Mouse (Mus musculus): ENCODE measurements around the gene Fam122a.
A peak's percentile ranks its signal among the peaks of the same experiment; 100 is the strongest.

Fam122a gene

DNA sequence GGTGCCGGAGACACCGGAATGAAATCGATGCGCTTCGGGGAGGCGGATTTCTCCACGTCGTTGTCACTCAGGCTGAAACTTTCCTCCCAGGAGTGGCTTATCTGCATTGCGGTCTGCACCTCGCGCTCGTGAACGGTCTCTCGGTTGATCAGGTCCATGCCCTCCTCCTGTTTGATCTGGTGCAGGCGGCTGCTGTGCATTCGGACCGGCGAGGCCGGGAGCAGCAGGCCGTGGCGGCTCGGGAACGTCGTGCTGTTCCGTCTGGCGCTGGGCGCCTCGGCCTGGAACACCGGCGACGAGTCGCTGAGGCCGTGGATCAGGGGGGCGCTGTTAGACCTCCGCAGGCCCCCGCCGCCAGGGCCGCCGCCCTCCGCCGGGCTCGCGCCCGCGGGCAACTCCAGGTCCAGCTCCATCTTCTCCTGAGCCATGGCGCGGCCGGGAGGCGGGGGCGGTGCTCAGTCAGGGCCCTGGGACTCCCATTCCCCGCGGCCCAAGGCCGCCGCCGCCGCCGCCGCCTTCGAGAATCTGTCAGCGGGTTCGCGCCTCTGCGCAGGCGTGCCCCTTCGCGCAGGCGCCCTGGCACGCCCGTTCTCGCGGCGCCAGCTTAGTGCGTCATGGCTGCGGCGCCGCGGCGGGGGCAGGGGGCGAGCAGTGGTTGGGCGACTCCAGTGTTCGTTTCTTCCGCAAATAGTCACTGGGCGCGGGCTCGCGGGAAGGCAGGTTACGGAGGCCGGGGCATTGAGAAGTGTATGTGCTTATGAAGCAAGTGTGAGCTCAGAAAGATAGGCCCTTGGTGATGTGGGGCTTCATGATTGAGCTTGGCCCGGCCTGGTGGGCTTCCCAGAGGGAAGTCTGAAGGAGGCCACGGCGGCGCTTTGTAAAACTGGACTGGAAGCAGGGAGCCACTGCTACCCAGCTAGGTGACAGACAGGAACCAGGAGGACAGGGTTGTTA is at the start of gene Fam122a:
TSS of gene Fam122a (minus strand) at position 428 of the 954 bp plus-strand sequence.
- DNase-seq = peak; percentile 80 to 95

DNA sequence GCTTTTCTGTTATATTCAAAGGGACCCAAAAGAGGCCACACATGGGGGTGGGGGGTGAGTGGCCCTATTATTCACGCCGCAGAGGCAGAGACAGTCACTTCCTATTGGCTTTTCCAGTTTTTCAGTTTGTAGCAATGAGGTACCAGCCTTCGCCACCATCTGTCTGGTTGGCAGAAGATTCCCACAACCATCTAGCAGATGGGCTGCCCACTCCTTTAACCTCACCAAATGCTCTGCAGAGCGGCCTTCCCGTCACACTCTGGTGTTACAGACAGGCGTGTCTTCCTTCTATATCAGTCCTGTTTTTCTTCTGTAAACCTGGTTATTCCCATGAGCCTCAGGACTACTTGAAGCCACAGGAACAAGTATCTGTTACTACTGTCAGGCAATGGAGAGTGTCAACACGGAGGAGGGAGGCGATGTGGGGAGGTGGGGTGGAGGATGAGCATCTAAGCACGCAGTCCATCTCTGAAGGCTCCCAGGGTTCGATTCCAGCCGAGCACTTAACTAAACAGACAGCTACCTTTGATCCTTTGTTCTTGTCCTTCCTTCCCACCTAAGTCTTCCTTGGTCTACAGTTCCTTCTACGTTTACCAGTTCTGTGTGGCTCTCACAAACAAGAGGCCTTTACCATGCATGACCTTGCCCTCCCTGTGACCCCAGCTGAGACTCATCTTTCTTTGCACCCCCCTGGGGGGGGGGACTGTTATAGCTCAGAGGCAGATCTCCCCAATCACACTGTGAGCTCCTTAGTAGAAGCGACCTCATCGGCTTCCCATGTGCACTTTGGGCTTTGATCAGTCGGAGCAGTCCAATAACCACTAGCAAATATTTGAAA is 46.5 kb upstream of the Fam122a start:
- DNase-seq = peak; percentile 91 to 93

DNA sequence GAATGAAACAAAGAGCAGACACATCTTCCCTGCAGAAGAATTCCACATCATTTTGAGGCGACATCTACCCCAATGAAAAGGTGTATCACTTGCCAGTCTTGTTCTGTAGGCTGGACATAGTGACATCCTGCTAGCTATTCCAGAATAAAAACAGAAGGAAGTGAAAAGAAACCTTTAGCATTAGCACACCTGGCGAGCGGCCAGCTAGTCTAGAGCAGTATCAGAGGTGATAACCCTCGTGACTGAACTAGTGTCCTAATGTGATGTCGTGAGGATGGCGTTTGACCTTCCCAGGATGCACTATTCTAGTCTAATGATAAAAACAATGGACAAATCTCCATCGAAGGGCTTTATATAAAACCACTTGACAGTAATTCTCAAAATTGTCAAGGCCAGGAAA is 44.8 kb upstream of the Fam122a start:
- peak in 1 of 2 experiments; percentile 55 for DNase-seq

DNA sequence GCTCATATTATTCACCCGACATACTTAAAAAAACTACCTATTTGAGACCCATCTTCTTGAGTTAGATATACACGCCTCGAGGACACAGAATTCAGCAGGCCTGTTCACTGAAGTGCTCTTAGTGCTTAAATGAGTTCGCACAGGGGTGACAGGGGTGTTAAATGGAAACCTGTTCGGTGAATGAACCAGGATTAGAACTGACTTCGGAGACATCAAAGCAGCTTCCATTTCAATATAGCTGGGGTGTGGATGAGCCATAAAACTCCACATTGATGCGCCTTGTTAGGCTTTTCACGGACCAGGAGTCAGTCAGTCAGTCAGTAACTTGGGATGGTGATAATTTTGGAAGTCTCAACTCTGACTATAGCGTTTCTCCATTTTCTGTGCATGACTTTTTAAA is 44.0 kb upstream of the Fam122a start:
- DNase-seq = no peak

DNA sequence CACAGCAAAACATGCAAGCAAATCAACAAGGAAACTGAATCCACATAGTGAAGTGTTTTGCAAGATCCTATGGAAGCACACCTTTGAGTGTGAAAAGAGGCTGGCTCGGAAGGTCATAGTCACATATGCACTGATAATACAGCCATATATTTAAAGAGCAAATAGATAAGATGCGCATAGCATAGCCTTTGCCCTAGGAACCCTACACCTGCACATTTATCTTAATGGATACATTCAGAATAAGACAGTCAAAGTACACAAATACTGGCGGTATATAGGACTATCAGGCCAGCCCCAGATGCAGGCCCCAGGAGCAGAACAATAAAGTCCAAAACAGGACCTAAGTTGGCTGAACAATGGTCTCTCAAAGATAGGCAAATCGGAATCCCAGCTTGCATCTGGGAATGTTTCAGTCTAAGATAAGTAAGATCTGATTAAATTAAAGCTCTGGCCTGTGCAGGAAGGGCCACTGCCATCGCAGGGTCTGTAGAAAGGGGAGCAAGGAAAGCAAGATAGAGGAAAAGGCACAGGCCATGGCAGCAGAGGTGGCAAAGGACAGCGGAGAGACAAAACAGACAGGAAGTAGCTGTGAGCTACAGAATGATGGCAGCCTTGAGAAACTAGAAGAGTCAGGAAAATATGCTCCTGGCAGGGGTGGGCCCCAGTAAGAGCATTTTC is 42.7 kb upstream of the Fam122a start:
- no peak for DNase-seq

DNA sequence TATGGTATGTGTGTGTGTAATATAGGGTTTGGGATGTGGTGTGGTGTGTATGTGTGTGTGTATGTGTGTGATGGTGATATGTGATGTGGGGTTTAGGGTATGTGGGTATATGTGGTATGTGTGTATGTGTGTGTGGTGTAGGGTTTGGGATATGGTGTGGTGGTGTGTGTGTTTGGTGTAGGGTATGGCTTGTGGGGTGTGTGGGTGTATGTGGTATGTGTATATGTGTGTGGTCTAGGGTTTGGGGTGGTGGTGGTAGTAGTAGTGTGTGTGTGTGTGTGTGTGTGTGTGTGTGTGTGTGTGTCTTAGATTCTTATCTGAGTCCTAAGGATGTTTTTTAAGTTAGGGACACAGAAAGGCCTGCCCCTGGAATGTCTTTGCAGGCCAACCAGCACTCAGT is 41.2 kb upstream of the Fam122a start:
- no peak for DNase-seq

DNA sequence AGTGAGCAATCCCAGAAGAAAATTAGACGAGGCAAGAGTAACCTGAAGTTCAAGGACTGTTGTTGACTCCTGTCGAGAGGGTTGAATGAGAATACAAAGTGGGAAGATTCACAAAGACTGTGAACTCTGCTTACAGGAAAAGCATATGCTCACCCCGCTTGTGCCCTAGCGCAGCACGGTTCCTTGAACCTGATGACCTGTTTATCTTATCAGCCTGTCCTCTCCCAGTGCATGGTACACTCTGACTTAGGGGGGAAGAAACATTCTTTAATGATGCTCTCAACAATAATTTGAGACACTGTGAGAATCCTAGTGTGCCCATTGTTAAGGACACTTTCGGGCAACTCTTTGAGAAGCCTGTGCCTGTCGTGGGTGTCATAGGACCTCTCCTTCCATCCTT is 39.9 kb upstream of the Fam122a start:
- DNase-seq = peak in 1 of 2 experiments; percentile 0

DNA sequence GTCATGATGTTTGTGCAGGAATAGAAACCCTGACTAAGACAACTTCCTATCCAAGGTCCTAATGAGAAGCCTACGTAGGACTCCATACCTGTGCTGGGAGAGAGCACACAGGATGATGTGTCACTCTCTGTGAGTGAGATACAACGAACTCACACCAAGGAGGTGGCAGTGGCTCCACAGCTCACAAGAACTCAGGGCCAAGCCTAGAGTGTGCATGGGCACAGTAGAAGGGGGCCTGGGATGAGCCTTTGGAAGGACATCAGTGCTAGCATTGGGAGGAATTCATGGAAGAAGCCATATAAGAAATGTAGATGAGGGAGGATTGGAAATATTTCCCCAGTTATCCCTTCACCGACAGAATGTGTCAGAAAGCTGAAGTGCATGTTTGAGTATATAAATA is 38.8 kb upstream of the Fam122a start:
- DNase-seq = no peak

DNA sequence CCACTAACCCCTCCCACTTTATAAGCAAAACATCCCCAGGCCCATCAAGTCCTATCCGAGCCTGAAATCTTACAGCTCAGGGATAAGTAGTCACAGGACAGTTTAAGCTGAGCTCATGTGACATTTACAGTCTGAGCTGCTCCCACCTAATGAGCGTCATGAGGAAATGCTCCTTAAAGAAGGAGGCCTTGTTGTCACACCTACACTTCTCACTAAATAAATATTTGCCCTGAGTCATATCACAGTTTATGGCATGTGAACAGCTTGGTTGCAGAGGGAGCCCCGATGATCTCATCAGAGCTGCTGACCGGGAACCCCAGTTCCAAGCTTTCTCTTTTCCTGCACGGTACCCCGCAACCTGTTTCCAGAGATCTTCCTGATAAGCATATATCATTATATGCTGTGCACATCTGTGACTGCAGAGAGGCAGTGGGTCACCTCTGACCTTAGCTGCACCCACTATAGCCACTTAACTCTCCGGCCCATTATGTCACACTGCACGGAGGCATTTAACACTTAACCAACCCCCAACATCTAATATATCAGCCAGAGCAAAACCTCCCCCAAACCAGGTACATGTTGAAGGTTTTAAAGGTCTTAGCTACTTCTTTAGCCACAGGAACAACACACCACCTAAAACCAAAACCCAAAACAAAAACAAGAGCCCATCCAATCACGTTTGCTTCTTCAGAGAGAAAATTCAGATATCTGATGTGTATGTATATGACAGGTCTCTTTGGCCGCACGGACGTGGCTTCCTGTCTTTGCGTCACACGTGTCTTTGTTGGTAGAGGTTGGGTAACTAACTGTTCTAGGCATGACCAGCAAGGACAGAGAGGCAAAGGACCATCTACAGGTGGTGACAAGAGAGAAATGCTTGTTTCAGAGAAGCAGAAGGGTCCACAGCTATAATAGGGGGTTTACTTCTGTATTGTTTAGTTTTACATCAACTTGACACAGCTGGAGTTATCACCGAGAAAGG is 37.8 kb upstream of the Fam122a start:
- DNase-seq = peak in 1 of 2 experiments; percentile 1

DNA sequence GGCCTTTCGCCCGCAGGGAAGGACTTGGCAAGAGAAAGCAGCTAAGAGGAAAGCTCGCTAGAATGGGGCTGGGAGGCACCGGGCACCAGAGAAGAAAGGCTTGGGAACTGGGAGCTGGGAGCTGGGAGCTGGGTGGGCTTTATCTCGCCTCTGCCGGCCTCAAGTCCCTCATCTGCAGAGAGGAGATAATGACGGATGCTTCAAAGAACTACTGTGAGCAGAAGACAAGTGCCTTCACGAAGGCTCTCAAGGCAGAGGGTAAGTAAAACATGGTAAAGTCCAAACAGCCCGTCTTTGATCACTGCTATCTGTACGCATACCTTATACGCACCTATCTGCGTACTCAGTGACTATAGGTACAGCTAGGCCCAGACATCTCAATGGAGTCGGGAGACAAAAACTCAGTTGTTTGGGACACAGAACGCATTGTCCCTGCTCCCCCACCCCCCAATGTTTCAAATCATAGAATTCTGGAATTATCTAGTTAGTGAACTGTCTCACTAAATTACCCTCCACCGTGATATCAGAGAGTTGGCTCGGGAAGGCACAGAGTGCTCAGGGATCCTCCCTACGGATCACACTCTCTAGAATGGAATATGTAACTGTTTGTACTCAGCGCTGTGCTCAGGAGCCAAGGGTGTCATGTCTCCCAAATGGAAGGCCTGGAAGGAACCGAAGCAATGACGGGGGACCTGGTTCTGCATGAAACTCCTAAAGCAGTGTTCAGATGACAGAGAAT is 36.1 kb upstream of the Fam122a start:
- DNase-seq = no peak

DNA sequence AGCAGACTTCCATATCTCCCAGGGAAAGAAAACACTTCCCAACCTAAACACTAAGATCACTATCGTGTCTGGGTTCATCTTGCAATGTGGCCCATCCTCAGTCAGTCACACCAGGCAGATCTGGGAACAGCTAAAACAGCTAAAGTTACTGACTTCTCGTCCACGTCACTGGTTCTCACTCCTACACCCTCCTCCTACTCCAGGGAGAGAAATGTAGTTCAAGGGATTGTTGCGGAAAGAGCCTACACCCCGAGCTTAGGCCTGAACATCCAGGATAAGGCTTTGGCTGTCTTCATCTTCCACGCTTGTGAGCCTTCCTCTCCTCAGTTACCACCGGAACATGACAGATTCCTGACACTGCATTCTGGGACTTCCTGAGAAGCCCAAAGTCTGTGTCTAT is 34.8 kb upstream of the Fam122a start:
- no peak for DNase-seq

DNA sequence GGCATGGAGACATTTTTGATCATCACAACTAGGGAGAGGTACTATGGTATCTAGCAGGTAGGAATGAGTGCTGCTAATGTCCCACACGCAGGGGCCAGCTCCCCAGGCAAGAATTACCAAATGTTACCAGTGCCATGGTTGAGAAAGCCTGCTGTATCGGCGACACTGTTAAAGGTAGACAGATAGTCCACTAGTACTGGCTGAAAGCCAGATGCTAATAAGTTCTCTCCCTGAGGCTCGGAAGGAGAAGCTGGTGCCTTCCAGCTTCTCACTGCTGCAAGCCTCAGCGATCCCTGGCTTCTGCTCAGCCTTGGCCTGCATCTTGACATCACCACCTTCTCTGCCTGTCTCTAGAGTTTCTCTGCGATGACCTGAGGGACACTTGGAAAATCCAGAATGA is 32.2 kb upstream of the Fam122a start:
- DNase-seq = no peak

DNA sequence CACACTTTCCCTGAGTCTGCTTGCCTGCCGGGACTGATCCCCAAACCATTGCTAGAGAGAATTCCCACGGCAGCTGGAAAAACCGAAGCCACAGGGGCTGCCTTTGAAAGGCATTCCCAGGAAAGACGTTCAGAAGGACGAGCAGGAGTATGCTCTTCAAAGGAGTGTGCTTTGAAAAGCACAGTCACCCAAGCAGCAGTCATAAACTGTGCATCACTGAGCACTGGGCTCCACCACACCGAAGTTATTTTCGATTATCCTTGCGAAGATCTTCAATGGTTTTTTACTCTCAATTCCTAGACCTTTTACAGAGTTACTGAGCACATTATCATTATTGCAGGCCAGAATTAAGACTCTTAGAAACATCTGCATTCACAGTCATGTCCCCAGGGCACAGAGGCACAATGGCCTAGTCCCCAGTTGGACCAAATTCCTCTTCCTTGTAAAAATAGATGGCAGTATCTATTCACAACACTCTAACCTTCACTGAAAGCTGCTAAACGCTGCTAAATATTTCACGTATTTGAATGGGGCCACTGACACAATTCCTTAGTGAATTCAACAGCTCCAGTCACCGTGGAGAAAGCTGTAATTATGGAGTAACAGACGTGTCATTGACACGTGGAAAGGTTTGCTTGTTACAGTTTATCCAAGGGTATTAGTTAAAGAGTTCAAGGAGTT is 31.1 kb upstream of the Fam122a start:
- no peak for DNase-seq

DNA sequence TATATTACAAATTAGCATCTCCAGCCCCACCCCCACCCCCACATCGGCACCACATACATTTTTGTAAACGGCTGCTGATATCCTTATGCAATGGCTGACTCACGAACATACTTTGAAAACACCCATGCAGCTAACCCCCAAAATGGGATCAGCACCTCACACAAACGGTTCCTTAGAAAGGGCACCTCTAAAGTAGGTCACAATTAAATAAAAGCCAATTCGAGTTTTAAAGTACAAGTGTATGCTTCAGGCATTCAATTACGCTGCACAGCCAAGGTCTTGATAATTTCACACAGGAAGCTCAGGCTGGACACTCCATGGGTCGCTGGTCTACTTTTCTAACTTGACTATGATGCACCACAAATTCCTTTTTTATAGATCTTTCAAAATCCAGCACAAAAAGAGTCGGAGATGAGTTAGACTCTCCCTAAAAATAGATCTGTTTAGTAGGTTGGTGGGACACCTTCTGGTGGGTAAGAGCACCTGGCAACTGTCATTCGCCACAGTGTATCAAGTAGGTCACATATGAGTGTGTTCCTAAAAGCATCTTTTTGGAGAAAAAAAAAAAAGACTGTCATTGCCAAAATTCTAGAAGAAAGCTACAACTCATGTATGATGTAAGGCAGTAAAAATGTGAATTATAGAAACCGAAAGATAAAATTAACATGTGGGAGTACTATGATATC is 25.7 kb upstream of the Fam122a start:
- DNase-seq = no peak

DNA sequence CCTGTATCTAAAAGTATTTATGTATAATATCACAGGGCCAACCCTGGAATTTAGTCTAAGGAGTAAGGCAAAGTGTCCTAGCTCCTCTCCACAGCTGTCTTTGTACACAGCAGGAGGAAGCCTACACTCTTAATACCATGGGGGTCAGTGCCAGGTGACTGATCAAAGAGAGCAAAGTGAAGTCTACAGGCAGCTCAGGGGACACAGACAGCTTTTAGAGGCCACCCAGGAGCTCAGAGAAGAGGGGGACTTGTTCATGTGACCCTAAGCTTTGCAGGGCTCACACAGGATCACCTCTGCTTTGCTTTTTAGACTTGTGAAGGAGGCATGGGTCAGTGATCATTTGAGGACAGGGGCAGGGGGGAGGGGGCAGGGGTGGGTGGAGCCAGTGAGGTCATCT is 24.4 kb upstream of the Fam122a start:
- DNase-seq = no peak

DNA sequence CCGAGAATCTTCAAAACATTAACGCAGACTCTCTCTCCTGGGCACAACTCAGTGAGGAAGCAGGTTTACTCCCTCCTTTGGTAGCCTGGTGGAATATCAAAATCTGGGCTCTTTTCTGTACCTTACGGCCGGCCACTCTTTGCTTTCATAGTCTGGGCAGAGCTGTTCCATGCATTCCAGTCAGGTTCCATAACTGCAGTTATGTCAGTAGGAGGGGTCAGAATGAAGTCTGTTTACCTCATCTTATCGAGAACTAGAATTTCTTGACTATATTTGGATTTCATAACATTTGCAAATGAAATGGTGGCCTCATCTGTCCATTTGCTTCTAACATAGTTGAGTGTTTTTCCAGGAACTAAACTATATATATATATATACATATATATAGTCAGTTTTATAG is 23.3 kb upstream of the Fam122a start:
- no peak for DNase-seq

DNA sequence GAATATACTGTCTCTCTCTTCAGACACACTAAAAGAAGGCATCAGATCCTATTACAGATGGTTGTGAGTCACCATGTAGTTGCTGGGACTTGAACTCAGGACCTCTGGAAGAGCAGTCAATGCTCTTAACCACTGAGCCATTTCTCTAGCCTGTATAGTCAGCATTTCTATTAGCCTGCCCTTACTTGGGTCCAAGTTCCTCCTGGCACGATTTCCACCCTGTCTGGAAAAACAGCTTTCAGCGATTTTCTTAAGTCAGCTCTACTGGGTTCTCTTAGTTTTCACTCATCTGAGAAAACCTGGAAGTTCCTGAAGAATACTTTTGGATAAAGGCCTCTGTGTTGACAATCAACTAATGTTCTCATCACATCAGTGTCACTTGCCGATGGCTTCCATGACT is 22.1 kb upstream of the Fam122a start:
- DNase-seq = no peak

DNA sequence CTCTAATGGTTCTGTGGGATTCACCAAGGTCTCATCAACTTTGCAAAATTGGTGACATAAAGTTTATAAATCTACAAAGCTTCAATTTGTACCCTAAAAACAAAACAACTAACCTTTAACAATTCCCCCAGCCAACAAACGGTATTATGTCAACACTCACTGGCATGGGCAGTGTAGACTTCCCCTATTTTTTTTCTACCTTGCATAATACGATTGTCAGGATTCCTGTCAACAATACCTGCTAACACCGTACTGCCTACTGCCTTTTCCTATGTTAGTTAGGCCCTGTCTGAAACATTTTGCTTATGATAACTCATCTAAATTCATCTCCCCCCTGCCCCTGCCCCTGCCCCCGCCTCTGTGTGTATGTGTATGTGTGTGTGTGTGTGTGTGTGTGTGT is 16.7 kb upstream of the Fam122a start:
- no peak for DNase-seq

DNA sequence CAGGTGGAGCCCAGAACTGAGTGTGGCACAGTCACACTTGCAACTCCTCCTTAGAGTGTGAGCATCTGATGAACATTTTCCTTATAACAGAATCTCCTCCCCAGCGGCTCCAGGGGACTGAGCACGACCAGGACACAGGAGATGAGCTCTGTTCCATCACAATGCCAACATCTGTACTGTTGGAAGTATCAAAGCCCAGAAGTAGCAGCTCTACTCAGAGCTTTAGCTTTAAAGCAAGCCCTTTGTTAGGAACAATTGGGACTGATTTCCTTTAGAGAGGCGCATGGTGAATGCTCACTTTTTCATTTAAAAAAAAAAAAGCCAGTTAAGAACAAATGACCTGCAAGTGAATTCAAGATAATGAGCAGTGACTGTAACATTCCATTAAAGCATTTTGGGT is 14.7 kb upstream of the Fam122a start:
- DNase-seq = no peak

DNA sequence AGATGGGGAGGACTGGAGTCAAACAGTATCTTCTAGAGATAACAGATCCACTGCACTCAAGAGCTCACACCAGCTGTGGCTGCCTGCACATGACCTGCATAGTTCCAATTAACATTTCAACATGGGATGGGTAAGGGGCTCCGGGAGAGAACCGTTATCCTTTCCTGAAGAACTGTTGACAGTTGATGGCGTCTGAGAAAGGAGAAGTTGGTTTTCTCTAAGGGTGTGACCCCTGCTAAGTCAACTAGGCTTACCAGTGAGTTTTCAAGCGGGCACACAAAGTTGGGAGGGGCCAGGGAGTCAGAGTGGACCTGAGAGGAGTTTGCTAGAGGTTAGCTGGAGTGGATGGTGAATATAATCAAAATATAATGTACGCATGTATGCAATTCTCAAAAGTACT is 13.1 kb upstream of the Fam122a start:
- no peak for DNase-seq
